Mouse (Mus musculus) right cerebral cortex, adult 18-20 months (tissue): Measurements from ENCODE around the gene Rims3.

Source experiments
- DNase-seq: peaks from one replicate; pipeline ENCODE4 v3.0.0; 2022; ENCODE audit warnings: mixed read lengths

Gene Rims3

GRCm38 (mm10) chr4:120855360-120856060 is 894 bp downstream of the Rims3 start:
- no peak for DNase-seq

GRCm38 (mm10) chr4:120856376-120856775 is 1.8 kb downstream of the Rims3 start:
- DNase-seq: no peak

- peak; percentile 81 for DNase-seq
These were observed 5.2 kb downstream of the Rims3 start for GRCm38 (mm10) chr4:120859865-120860264.

- DNase-seq: no peak
These were observed 11.6 kb downstream of the Rims3 start for GRCm38 (mm10) chr4:120866211-120866610.

- DNase-seq: no peak
These were observed 13.6 kb downstream of the Rims3 start for GRCm38 (mm10) chr4:120868246-120868645.

GRCm38 (mm10) chr4:120868988-120869387 is 14.4 kb downstream of the Rims3 start:
- no peak for DNase-seq

GRCm38 (mm10) chr4:120870262-120870748 is 15.7 kb downstream of the Rims3 start:
- no peak for DNase-seq

GRCm38 (mm10) chr4:120875961-120876360 is 21.3 kb downstream of the Rims3 start:
- DNase-seq: no peak

- peak; percentile 72 for DNase-seq
These were observed 24.1 kb downstream of the Rims3 start for GRCm38 (mm10) chr4:120878728-120879127.

GRCm38 (mm10) chr4:120879386-120879785 is 24.8 kb downstream of the Rims3 start:
- DNase-seq: no peak

- DNase-seq: peak; percentile 47
These were observed 26.3 kb downstream of the Rims3 start for GRCm38 (mm10) chr4:120880731-120881432.

- DNase-seq: peak; percentile 74
These were observed 27.5 kb downstream of the Rims3 start for GRCm38 (mm10) chr4:120882002-120882625.

- no peak for DNase-seq
These were observed 30.8 kb downstream of the Rims3 start for GRCm38 (mm10) chr4:120885208-120886120.

GRCm38 (mm10) chr4:120886131-120886530 is 31.5 kb downstream of the Rims3 start:
- DNase-seq: no peak

GRCm38 (mm10) chr4:120886811-120887210 is 32.2 kb downstream of the Rims3 start:
- DNase-seq: no peak

GRCm38 (mm10) chr4:120887381-120888112 is 32.9 kb downstream of the Rims3 start:
- peak; percentile 58 for DNase-seq

- no peak for DNase-seq
These were observed 34.3 kb downstream of the Rims3 start for GRCm38 (mm10) chr4:120888884-120889283.

- no peak for DNase-seq
These were observed 36.3 kb downstream of the Rims3 start for GRCm38 (mm10) chr4:120890754-120891440.

GRCm38 (mm10) chr4:120891960-120892359 is 37.3 kb downstream of the Rims3 start:
- DNase-seq: no peak

GRCm38 (mm10) chr4:120892516-120892915 is 37.9 kb downstream of the Rims3 start:
- no peak for DNase-seq
